Comparison of ENCODE assay signal across 27 mouse cellular contexts in the genomic region with DNA sequence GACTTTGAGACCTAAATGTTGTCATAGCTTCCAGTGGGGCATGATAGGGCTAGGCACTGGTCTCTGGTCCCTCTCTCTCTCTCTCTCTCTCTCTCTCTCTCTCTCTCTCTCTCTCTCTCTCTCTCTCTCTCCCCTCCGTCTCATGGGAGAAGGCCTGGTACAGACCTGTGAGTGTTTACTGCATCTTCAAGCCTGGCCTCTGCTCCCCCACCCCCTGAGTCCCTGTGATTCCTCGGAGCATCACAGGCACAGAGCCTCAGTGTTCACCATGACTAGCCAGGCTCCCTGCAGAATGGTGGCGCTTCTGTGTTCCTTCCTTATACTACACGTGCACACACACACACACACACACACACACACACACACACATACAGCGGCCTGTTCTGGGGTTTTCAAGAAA.
DNase-seq lines count a peak whose midpoint lies in the region; ATAC-seq and TF ChIP-seq lines count a peak whose summit lies in the region.
"Had no signal": no experiment of that assay in that cellular context is flagged by ENCODE, and none has a peak within 500 bp of the region (broad histone marks: within the 10 kb centered on the region; RNA-seq: fewer than 3 reads in every experiment).

No protein-coding gene starts in this region.

- H3K4me1 ChIP-seq in heart, embryonic 10.5 days = peaks cover 45% of the 10 kb centered on the region
- peaks cover 11% of the 10 kb centered on the region for H3K4me1 ChIP-seq in heart, adult 2 months (ENCODE audit: control insufficient read depth, insufficient read depth, low read length)
- no peaks in the 10 kb centered on the region; the same call in 1 of the 2 replicates for H3K4me1 ChIP-seq in midbrain, embryonic 11.5 days (ENCODE audit: control insufficient read depth, insufficient read depth, low read length)
- H3K4me1 ChIP-seq in midbrain, embryonic 16.5 days (ENCODE audit: control insufficient read depth, insufficient read depth, low read length) = peaks cover 8% of the 10 kb centered on the region; the same call in 1 of the 2 replicates
- H3K4me1 ChIP-seq in embryonic facial prominence, embryonic 10.5 days = peaks cover 65% of the 10 kb centered on the region
- H3K4me1 ChIP-seq in kidney, embryonic 15.5 days = peaks cover 43% of the 10 kb centered on the region

- no peak for DNase-seq in heart, embryonic 10.5 days (ENCODE audit: low spot score)
- no peak for DNase-seq in heart, adult 2 months
- peak; percentile 66 for DNase-seq in midbrain, embryonic 11.5 days (ENCODE audit: low spot score, missing footprints)
- DNase-seq in embryonic facial prominence, embryonic 10.5 days (ENCODE audit: low spot score) = no peak
- no peak for DNase-seq in layer of hippocampus, adult 2 months (ENCODE audit: low spot score in 2 of 2)
- DNase-seq: adrenal gland, adult 2 months; adrenal gland, postnatal 10 days; adrenal gland, postnatal 25 days; cerebellum, adult 11 months; cerebellum, adult 18-20 months; cerebellum, adult 8-10 months; cerebellum, adult 9-11 months; cerebellum, postnatal 14 days; cerebellum, postnatal 36 days; embryo, embryonic 11 days had no signal

- no peak for TF ChIP-seq CTCF in heart, adult 2 months (IDR thresholded peaks at IDR 0.05)
- no peak for TF ChIP-seq CTCF in layer of hippocampus, adult 2 months (conservative IDR thresholded peaks at IDR 0.05)

- no peaks in the 10 kb centered on the region for H3K36me3 ChIP-seq in heart, embryonic 10.5 days
- no peaks in the 10 kb centered on the region; the same call in 1 of the 2 replicates for H3K36me3 ChIP-seq in heart, adult 2 months (ENCODE audit: control insufficient read depth, insufficient read depth, low read length)
- H3K36me3 ChIP-seq in midbrain, embryonic 11.5 days (ENCODE audit: control insufficient read depth, insufficient read depth, low read length) = no peaks in the 10 kb centered on the region
- no peaks in the 10 kb centered on the region for H3K36me3 ChIP-seq in midbrain, embryonic 16.5 days (ENCODE audit: control insufficient read depth, insufficient read depth, low read length)
- H3K36me3 ChIP-seq in embryonic facial prominence, embryonic 10.5 days (replicated peaks) = no peaks in the 10 kb centered on the region
- no peaks in the 10 kb centered on the region for H3K36me3 ChIP-seq in kidney, embryonic 15.5 days
- H3K36me3 ChIP-seq: embryonic facial prominence, embryonic 13.5 days; embryonic facial prominence, embryonic 15.5 days; forebrain, embryonic 10.5 days; forebrain, embryonic 12.5 days; G1E had no signal

- no peak for ATAC-seq in midbrain, embryonic 11.5 days (ENCODE audit: low FRiP score)
- no peak for ATAC-seq in midbrain, embryonic 16.5 days
- ATAC-seq in kidney, embryonic 15.5 days (replicated peaks; ENCODE audit: low FRiP score) = no peak
- ATAC-seq: activated CD4-positive, CD25-positive, alpha-beta regulatory T cell, adult 4 months; forebrain, embryonic 14.5 days; forebrain, embryonic 16.5 days; Patski had no signal

- WGBS in heart, embryonic 10.5 days = 71% methylated on average over 5 of the region's 5 CpGs
- 91% methylated on average over 5 of the region's 5 CpGs for WGBS in heart, adult 2 months
- WGBS in midbrain, embryonic 11.5 days = 77% methylated on average over 5 of the region's 5 CpGs
- WGBS in midbrain, embryonic 16.5 days = 84% methylated on average over 5 of the region's 5 CpGs
- WGBS in embryonic facial prominence, embryonic 10.5 days = 74% methylated on average over 5 of the region's 5 CpGs
- WGBS in kidney, embryonic 15.5 days = 76% methylated on average over 5 of the region's 5 CpGs

- TF ChIP-seq EP300 in heart, adult 2 months (IDR thresholded peaks at IDR 0.05; ENCODE audit: insufficient read depth, low read depth, low read length) = no peak

- H3K27ac ChIP-seq in heart, embryonic 10.5 days = 0 out of 2 replicates have a peak overlapping the region, but pooled peaks have one; percentile 29
- no peak overlapping the region for H3K27ac ChIP-seq in heart, adult 2 months
- no peak overlapping the region for H3K27ac ChIP-seq in midbrain, embryonic 11.5 days (ENCODE audit: low read depth, low read length)
- H3K27ac ChIP-seq in midbrain, embryonic 16.5 days (ENCODE audit: low read length) = no peak overlapping the region
- H3K27ac ChIP-seq in embryonic facial prominence, embryonic 10.5 days (replicated peaks) = peak overlapping the region; percentile 59; the same call in 1 of the 2 replicates
- no peak overlapping the region for H3K27ac ChIP-seq in layer of hippocampus, adult 2 months
- H3K27ac ChIP-seq in kidney, embryonic 15.5 days = no peak overlapping the region
- H3K27ac ChIP-seq: embryonic facial prominence, embryonic 13.5 days; embryonic facial prominence, embryonic 15.5 days; forebrain, embryonic 10.5 days; forebrain, embryonic 12.5 days had no signal

- H3K79me2 ChIP-seq in heart, adult 2 months (replicated peaks; ENCODE audit: control insufficient read depth, insufficient read depth, low read length) = no peaks in the 10 kb centered on the region

- intact Hi-C loops in heart, adult 2 months (cut with DNase I) = no loop called here

- peaks cover 3% of the 10 kb centered on the region; the same call in 1 of the 2 replicates for H3K27me3 ChIP-seq in heart, embryonic 10.5 days (ENCODE audit: insufficient read depth, poor library complexity, severe bottlenecking)
- H3K27me3 ChIP-seq in heart, adult 2 months (ENCODE audit: control insufficient read depth, insufficient read depth, low read length) = no peaks in the 10 kb centered on the region
- H3K27me3 ChIP-seq in midbrain, embryonic 11.5 days (ENCODE audit: control insufficient read depth, insufficient read depth, low read length) = no peaks in the 10 kb centered on the region; the same call in 1 of the 2 replicates
- no peaks in the 10 kb centered on the region for H3K27me3 ChIP-seq in midbrain, embryonic 16.5 days (ENCODE audit: control insufficient read depth, insufficient read depth, low read depth, low read length)
- peaks cover 6% of the 10 kb centered on the region; the same call in 1 of the 2 replicates for H3K27me3 ChIP-seq in embryonic facial prominence, embryonic 10.5 days (replicated peaks; ENCODE audit: low read depth, poor library complexity, severe bottlenecking)
- no peaks in the 10 kb centered on the region for H3K27me3 ChIP-seq in kidney, embryonic 15.5 days
- H3K27me3 ChIP-seq: embryonic facial prominence, embryonic 15.5 days; Patski had no signal

- H3K9ac ChIP-seq in heart, adult 2 months (ENCODE audit: low read depth, low read length) = no peak overlapping the region
- no peak overlapping the region for H3K9ac ChIP-seq in midbrain, embryonic 11.5 days (ENCODE audit: low read length)
- H3K9ac ChIP-seq in midbrain, embryonic 16.5 days (ENCODE audit: low read depth, low read length) = no peak overlapping the region
- H3K9ac ChIP-seq in kidney, embryonic 15.5 days = no peak overlapping the region
- H3K9ac ChIP-seq: embryonic facial prominence, embryonic 13.5 days; embryonic facial prominence, embryonic 15.5 days; forebrain, embryonic 12.5 days had no signal

- H3K4me3 ChIP-seq in heart, embryonic 10.5 days = no peak overlapping the region
- H3K4me3 ChIP-seq in heart, adult 2 months = no peak overlapping the region
- no peak overlapping the region for H3K4me3 ChIP-seq in midbrain, embryonic 11.5 days (ENCODE audit: low read depth, low read length)
- H3K4me3 ChIP-seq in midbrain, embryonic 16.5 days (ENCODE audit: low read depth, low read length) = no peak overlapping the region
- H3K4me3 ChIP-seq in embryonic facial prominence, embryonic 10.5 days = no peak overlapping the region
- H3K4me3 ChIP-seq in layer of hippocampus, adult 2 months = no peak overlapping the region
- no peak overlapping the region for H3K4me3 ChIP-seq in kidney, embryonic 15.5 days (replicated peaks)
- H3K4me3 ChIP-seq: embryonic facial prominence, embryonic 13.5 days; embryonic facial prominence, embryonic 15.5 days; erythroblast, embryonic 14.5 days; forebrain, embryonic 10.5 days; forebrain, embryonic 12.5 days had no signal

- TF ChIP-seq POLR2A in heart, adult 2 months (IDR thresholded peaks at IDR 0.05; ENCODE audit: insufficient read depth, low read depth, low read length) = no peak

- no peak overlapping the region for H3K4me2 ChIP-seq in midbrain, embryonic 11.5 days
- no peak overlapping the region for H3K4me2 ChIP-seq in midbrain, embryonic 16.5 days (ENCODE audit: low read length)
- no peak overlapping the region for H3K4me2 ChIP-seq in kidney, embryonic 15.5 days
- H3K4me2 ChIP-seq: embryonic facial prominence, embryonic 13.5 days; embryonic facial prominence, embryonic 15.5 days; forebrain, embryonic 12.5 days had no signal

- H3K9me3 ChIP-seq in heart, embryonic 10.5 days = no peaks in the 10 kb centered on the region
- no peaks in the 10 kb centered on the region for H3K9me3 ChIP-seq in midbrain, embryonic 11.5 days (ENCODE audit: control insufficient read depth, low read length)
- no peaks in the 10 kb centered on the region for H3K9me3 ChIP-seq in midbrain, embryonic 16.5 days (replicated peaks; ENCODE audit: control insufficient read depth, low read length, poor library complexity, severe bottlenecking)
- no peaks in the 10 kb centered on the region for H3K9me3 ChIP-seq in embryonic facial prominence, embryonic 10.5 days
- no peaks in the 10 kb centered on the region for H3K9me3 ChIP-seq in kidney, embryonic 15.5 days (replicated peaks)
- H3K9me3 ChIP-seq: embryonic facial prominence, embryonic 13.5 days; embryonic facial prominence, embryonic 15.5 days; forebrain, embryonic 10.5 days; forebrain, embryonic 12.5 days; G1E had no signal

Comparison
In these comparisons a context has a peak if more than half of its experiments do, and no peak if none do; other contexts are left out.
1. H3K27ac ChIP-seq: peak in heart, embryonic 10.5 days (single experiment) and embryonic facial prominence, embryonic 10.5 days (single experiment); none in heart, adult 2 months (single experiment), midbrain, embryonic 11.5 days (single experiment), midbrain, embryonic 16.5 days (single experiment), layer of hippocampus, adult 2 months (single experiment) and kidney, embryonic 15.5 days (single experiment).